Mouse (Mus musculus): Measurements from ENCODE around the gene Irf3.

DNA sequence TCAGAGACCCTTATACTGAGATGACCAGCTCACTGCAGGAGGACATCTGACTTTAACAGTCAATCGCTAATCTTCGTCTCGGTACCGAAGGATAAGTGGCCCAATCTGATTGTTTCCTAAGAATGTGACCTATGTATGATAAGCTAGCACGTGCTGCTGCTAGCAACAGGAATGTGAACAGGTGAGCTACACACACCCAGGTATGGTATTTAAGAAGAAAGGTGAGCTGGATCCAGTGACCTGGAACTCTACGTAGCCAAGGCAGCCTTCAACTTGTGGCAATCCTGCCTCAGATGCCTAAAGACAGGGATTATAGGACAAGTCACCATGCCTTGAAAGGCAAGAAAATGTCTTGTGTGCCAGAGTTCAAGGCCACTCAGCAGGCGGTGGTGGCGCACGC is 41.0 kb downstream of the Irf3 start:
- TF ChIP-seq POLR2A (IDR thresholded peaks at IDR 0.05; ENCODE audit: borderline replicate concordance, control insufficient read depth, low read depth, low read length) (no peak), CTCF (IDR thresholded peaks at IDR 0.05; ENCODE audit: control insufficient read depth, insufficient read depth, low read length) (no peak)

All from bone marrow, adult 2 months (tissue).